Mouse (Mus musculus) WW6 (cell line): ENCODE results near the gene Cnnm4.

Experiments
- DNase-seq: peaks from one replicate; pipeline ENCODE4 v3.0.0-alpha.2; 2013; ENCODE audit warnings: low read depth, low spot score

Cnnm4 gene

GRCm38 (mm10) chr1:36473211-36473780 lies 1.9 kb downstream of the Cnnm4 start:
- DNase-seq = no peak

GRCm38 (mm10) chr1:36474646-36475045 lies 3.2 kb downstream of the Cnnm4 start:
- DNase-seq = no peak

GRCm38 (mm10) chr1:36475480-36476110 lies 4.2 kb downstream of the Cnnm4 start:
- DNase-seq = no peak

GRCm38 (mm10) chr1:36476426-36476825 lies 5.0 kb downstream of the Cnnm4 start:
- no peak for DNase-seq

GRCm38 (mm10) chr1:36478343-36478795 lies 6.9 kb downstream of the Cnnm4 start:
- no peak for DNase-seq

GRCm38 (mm10) chr1:36479903-36480899 lies 8.8 kb downstream of the Cnnm4 start:
- no peak for DNase-seq

GRCm38 (mm10) chr1:36483825-36484224 lies 12.4 kb downstream of the Cnnm4 start:
- DNase-seq = no peak

GRCm38 (mm10) chr1:36485080-36485479 lies 13.7 kb downstream of the Cnnm4 start:
- no peak for DNase-seq

- no peak for DNase-seq
These were observed 15.7 kb downstream of the Cnnm4 start for GRCm38 (mm10) chr1:36487111-36487510.

- DNase-seq = no peak
These were observed 18.2 kb downstream of the Cnnm4 start for GRCm38 (mm10) chr1:36489661-36490060.

- DNase-seq = no peak
These were observed 21.2 kb downstream of the Cnnm4 start for GRCm38 (mm10) chr1:36492416-36493139.

GRCm38 (mm10) chr1:36493299-36493698 lies 21.9 kb downstream of the Cnnm4 start:
- DNase-seq = no peak

GRCm38 (mm10) chr1:36496719-36497118 lies 25.3 kb downstream of the Cnnm4 start:
- no peak for DNase-seq

- DNase-seq = no peak
These were observed 25.9 kb downstream of the Cnnm4 start for GRCm38 (mm10) chr1:36497312-36497711.

- peak; percentile 45 for DNase-seq
These were observed 29.8 kb downstream of the Cnnm4 start for GRCm38 (mm10) chr1:36501261-36501660.

- DNase-seq = no peak
These were observed 36.8 kb downstream of the Cnnm4 start for GRCm38 (mm10) chr1:36508238-36508637.

- peak; percentile 94 for DNase-seq
These were observed 40.0 kb downstream of the Cnnm4 start, which contains the start of gene Cnnm3 for GRCm38 (mm10) chr1:36511289-36512021. TSS of gene Cnnm3 (plus strand) at chr1:36511867.

GRCm38 (mm10) chr1:36512089-36512965 lies 40.9 kb downstream of the Cnnm4 start:
- no peak for DNase-seq

GRCm38 (mm10) chr1:36512966-36513280 lies 41.5 kb downstream of the Cnnm4 start:
- no peak for DNase-seq

- no peak for DNase-seq
These were observed 41.9 kb downstream of the Cnnm4 start for GRCm38 (mm10) chr1:36513310-36513709.
